Mouse (Mus musculus): ENCODE results near the gene Arhgap33.
"Not testable (repeated sequence)": the region's sequence is repeated elsewhere in the genome, so short reads cannot be mapped to it uniquely, and the experiment has no call there.

Gene Arhgap33

GRCm38 (mm10) chr7:30515003-30515760, 19.7 kb downstream of the Arhgap33 start:
- in situ Hi-C loops (cut with MboI; ENCODE audit: unreplicated experiment in 2 of 2), result no loop called here

DNA sequence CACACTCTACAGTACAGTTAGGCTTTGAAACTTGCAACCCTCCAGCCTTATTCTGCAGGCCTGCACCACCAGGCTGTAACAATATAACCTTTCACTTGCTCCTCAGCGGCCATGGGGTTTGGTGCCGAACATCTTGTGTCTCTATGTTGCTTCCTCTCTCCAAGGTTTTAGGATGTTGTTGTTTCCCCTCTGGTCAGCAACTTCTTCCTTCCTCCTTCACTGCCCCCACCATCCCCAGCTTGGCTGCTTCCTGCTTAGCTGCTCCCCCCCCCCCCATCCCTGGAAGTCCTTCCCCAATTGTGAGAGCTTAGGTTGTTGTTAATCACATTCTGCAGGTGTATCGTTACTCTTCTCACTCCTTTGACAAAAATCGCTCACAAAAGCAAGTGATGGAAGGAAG, 26.8 kb downstream of the Arhgap33 start:
- in situ Hi-C loops (cut with MboI; ENCODE audit: unreplicated experiment in 2 of 2), result no loop called here

DNA sequence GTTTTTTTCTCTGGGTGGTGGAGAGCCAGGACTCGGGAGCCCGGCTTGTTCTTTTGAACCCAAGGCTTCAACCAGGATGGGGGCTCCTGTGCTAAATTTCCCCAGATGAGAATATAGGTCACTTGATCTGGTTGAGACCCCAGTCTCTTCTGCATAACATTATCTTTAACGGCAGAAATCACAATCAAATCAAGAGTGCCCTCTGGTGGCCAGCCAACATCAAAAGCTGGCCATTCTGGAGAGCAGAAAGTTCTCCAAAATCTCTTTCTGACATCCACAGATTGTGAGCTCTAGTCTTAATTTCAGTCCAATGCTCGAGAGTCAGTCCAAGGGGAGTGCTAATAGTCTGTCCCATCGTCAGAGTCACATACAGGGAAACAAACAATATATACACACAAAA, 33.7 kb downstream of the Arhgap33 start:
- in situ Hi-C loops (cut with MboI; ENCODE audit: unreplicated experiment in 2 of 2), result not testable (repeated sequence)

DNA sequence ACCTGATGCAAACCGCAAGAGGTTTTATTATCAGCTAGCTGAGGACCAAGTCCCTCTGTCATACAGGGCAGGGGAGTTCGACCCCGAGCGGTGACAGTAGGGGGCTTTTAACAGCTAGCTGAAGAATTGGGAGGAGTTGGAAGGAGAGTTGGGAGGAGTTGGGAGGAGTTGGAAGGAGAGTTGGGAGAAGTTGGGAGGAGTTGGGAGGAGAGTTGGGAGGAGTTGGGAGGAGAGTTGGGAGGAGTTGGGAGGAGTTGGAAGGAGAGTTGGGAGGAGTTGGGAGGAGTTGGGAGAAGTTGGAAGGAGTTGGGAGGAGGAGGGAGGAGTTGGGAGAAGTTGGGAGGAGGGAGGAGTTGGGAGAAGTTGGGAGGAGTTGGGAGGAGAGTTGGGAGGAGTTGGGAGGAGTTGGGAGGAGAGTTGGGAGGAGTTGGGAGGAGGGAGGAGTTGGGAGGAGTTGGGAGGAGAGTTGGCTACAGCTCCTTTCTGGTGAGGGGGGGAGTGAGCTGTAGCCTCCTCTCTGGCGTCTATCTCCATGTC, 39.3 kb downstream of the Arhgap33 start:
- in situ Hi-C loops (cut with MboI; ENCODE audit: unreplicated experiment in 2 of 2), result loop anchor here in 1 of 2 experiments (10.0 kb wide), 1 partner anchor 51 kb away; the partner anchor contains the start of gene Aplp1

DNA sequence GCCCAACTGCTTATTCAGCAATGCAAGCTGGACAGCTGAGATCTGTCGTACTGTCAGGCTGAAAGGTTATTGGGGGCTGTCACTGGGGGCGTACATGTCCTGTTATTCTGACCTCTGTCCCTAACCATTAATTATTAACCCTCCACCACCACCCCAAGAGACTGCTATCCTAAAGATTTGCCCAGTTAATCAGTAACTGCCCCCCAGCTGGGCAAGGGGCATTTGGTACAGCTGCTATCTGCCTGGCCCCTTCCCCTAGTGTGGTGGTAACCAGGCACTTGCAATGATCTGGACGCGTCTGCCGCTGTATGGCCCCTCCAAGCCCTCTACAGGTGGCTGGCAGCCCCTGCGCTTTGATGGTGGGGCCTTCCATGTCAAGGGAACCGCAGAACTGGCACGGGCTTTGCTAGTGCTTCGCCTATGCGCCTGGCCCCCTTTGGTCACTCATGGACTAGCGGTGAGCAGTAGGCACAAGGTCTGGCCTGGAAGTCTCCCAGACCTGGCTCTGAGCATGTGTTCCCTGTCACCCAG, 41.4 kb downstream of the Arhgap33 start, which contains the start of gene Prodh2:
TSS of gene Prodh2 (plus strand) at position 222 of the 531 bp plus-strand sequence.
- in situ Hi-C loops (cut with MboI; ENCODE audit: unreplicated experiment in 2 of 2), result loop anchor here (5.0 to 10.0 kb wide), 5 partner anchors 49 to 124 kb away; partner anchors contain the start of genes Aplp1 (in 1 of the 2) and Lin37 (in 1 of the 2)

DNA sequence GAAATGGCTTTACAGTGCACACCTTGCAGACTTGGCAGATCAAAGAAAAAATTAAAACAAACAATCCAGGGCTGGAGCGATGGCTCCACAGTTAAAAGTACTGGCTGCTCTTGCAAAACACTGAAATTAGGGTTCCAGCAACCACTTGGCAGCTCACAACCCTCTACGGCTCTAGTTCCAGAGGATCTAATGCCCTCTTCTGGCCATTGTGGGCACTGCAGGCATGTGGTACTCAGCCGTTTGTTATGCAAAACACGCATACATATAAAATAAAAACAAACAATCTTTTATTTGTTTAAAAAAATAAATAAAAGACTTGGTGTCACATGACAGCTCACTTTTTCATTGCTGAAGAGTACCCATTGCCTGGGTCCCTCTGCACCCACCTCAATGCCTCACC, 42.1 kb downstream of the Arhgap33 start:
- in situ Hi-C loops (cut with MboI; ENCODE audit: unreplicated experiment in 2 of 2), result loop anchor here (5.0 to 10.0 kb wide), 5 partner anchors 48 to 125 kb away; partner anchors contain the start of genes Aplp1 (in 1 of the 2) and Lin37 (in 1 of the 2)

GRCm38 (mm10) chr7:30490957-30491307, 43.9 kb downstream of the Arhgap33 start:
- in situ Hi-C loops (cut with MboI; ENCODE audit: unreplicated experiment in 2 of 2), result loop anchor here (5.0 to 10.0 kb wide), 5 partner anchors 46 to 126 kb away; partner anchors contain the start of genes Aplp1 (in 1 of the 2) and Lin37 (in 1 of the 2)

DNA sequence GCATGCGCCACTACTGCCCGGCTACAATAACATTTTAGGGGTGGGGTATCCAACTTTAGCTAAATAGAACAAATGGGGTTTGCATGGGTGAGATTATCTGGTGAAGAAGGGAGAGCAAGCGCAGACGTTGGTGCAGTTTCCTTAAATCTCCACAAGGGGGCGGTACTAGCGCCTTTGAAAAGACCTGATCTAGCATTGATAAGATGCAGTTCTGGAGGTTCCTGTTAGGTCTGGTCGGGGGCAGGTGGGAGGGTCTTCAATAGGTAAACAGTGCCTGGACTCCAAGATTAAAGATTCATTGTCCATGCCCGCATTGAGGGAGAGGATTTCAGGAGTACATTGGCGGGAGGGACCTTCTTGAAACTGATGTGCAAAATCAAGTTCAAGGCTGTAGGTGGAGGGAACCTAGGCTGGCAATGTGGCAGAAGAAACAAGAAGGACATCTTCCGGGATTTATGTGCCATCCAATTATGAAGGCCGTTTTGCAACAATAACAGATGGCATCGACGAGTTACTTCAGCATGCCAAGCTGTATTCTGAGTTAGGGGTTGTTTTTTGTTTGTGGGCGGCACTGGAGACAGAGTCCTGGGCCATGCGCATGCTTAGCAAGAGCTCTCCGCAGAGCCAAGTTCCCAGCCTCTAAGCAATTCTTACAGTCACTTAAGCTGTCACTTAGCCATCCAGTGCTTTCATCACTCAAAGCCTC, 44.5 kb downstream of the Arhgap33 start:
- in situ Hi-C loops (cut with MboI; ENCODE audit: unreplicated experiment in 2 of 2), result loop anchor here (5.0 to 10.0 kb wide), 5 partner anchors 46 to 127 kb away; partner anchors contain the start of genes Aplp1 (in 1 of the 2) and Lin37 (in 1 of the 2)

GRCm38 (mm10) chr7:30484250-30484649, 50.6 kb downstream of the Arhgap33 start:
- in situ Hi-C loops (cut with MboI; ENCODE audit: unreplicated experiment in 2 of 2), result no loop called here

GRCm38 (mm10) chr7:30477415-30478381, 57.2 kb downstream of the Arhgap33 start:
- in situ Hi-C loops (cut with MboI; ENCODE audit: unreplicated experiment in 2 of 2), result loop anchor here (5.0 to 10.0 kb wide), 2 partner anchors 35 to 133 kb away; no protein-coding TSS in a partner anchor

GRCm38 (mm10) chr7:30476136-30476535, 58.7 kb downstream of the Arhgap33 start:
- in situ Hi-C loops (cut with MboI; ENCODE audit: unreplicated experiment in 2 of 2), result loop anchor here (5.0 to 10.0 kb wide), 2 partner anchors 34 to 131 kb away; no protein-coding TSS in a partner anchor

DNA sequence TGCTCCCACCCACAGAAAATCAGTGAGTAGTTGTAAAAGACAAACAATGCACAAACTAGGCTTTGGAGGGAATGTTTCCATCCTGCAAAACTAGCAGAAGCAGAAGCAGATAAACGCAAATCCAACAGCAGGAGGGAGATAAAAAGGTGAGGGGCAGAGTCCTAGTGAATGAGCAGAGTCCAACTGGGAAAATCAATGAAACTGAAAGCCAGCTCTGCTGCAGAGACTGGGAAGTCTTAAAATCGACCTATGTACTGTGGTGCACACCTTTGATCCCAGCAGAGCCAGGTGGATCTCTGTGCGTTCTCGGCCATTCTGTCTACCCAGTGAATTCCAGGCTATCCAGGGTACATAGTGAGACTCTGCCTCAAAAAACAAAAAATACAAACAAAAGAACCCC, 59.9 kb downstream of the Arhgap33 start:
- in situ Hi-C loops (cut with MboI; ENCODE audit: unreplicated experiment in 2 of 2), result loop anchor here (5.0 to 10.0 kb wide), 4 partner anchors 33 to 130 kb away; no protein-coding TSS in a partner anchor

GRCm38 (mm10) chr7:30472411-30472810, 62.4 kb downstream of the Arhgap33 start:
- in situ Hi-C loops (cut with MboI; ENCODE audit: unreplicated experiment in 2 of 2), result loop anchor here (5.0 to 10.0 kb wide), 3 partner anchors 35 to 128 kb away; no protein-coding TSS in a partner anchor
